Mouse (Mus musculus) kidney, adult 2 months (tissue): ENCODE results near the gene Gm10352. TPM values are rescaled to one million over a fixed set of nuclear protein-coding genes. Genes with fewer than 3 reads are reported as not detected.
"Not testable (repeated sequence)": the region's sequence is repeated elsewhere in the genome, so short reads cannot be mapped to it uniquely, and the experiment has no call there.

Source experiments
- DNase-seq: peaks from one replicate; pipeline ENCODE4 v3.0.0; 2021
- H3K27ac ChIP-seq: fragments of 200-500 bp; 2 replicates; pipeline ENCODE4 v1.5.1; 2012; ENCODE audit warnings: low read depth, low read length, control low read depth, inconsistent platforms; ENCODE audit not compliant: insufficient read depth
- H3K27me3 ChIP-seq: fragments of 200-500 bp; replicated peaks from 2 replicates; pipeline ENCODE4 v1.6.1; 2012; ENCODE audit warnings: mild to moderate bottlenecking, moderate library complexity, low read length, inconsistent platforms; ENCODE audit not compliant: control insufficient read depth, insufficient read depth
- H3K36me3 ChIP-seq: fragments of 200-500 bp; 2 replicates; pipeline ENCODE4 v1.6.1; 2012; ENCODE audit warnings: mild to moderate bottlenecking, moderate library complexity, low read length, inconsistent platforms; ENCODE audit not compliant: control insufficient read depth, insufficient read depth
- H3K4me1 ChIP-seq: fragments of 200-500 bp; 2 replicates; pipeline ENCODE4 v1.6.1; 2011; ENCODE audit warnings: low read length; ENCODE audit not compliant: control insufficient read depth, insufficient read depth
- H3K4me3 ChIP-seq: fragments of 200-500 bp; 2 replicates; pipeline ENCODE4 v1.5.1; 2011; ENCODE audit warnings: mild to moderate bottlenecking, low read depth, low read length, control low read depth; ENCODE audit not compliant: insufficient read depth
- WGBS: fragments of 180-500 bp; shearing (Covaris S2); methylation state at CpG from one replicate; pipeline ENCODE4 v1.1.7; 2018; 5-methylcytosine and 5-hydroxymethylcytosine counted together
- polyA plus RNA-seq: library from polyadenylated mRNA; depleted of rRNA; stranded (reverse); fragments of >200 nt; gene quantifications from 2 replicates; pipeline ENCODE4 v1.2.3, GENCODE M21; 2012; rRNA removed

Gene Gm10352
- not detected in 2 replicates for polyA plus RNA-seq

- not testable (repeated sequence) for H3K27ac ChIP-seq, H3K4me1 ChIP-seq, H3K27me3 ChIP-seq, DNase-seq, H3K4me3 ChIP-seq, H3K36me3 ChIP-seq
- WGBS, result no CpG with 5 or more reads among the region's 9 CpGs
These were observed at the start of gene Gm10352 for GRCm38 (mm10) chrY:2900689-2901088. Gm10352 (plus strand) TSS chrY:2900989.

DNA sequence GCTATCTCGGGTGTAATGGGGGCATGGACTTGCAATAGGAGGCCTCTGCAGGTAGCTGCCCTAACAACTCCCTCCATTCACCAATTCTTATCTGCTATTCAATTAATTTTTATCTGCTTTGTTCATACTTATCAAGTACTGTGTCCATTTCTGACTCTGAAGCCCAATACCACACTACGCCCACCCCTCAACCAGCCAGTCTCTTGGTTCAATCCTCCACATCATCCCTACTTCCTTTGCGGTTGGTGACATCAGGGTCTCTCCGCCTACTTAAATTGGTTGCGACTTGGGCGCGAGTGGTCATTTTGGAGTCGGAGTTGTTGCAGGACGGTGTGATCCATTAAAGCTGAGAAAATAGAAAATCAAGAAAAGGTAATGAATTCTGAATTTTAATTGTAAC, 31.5 kb downstream of the Gm10352 start, which contains the start of gene Gm29289:
TSS of gene Gm29289 (plus strand) at position 301 of the 400 bp plus-strand sequence.
- H3K4me3 ChIP-seq, DNase-seq, H3K4me1 ChIP-seq, H3K27me3 ChIP-seq, H3K36me3 ChIP-seq, H3K27ac ChIP-seq: not testable (repeated sequence)
- WGBS, result no CpG with 5 or more reads among the region's 9 CpGs

Other genes starting within 250 kb of the Gm10352 start
- gene Sry, start 237.3 kb upstream of the Gm10352 start, polyA plus RNA-seq, result not detected in 2 replicates
- not detected in 2 replicates for gene H2al2b, start 180.3 kb upstream of the Gm10352 start, polyA plus RNA-seq
- not detected in 2 replicates for gene Gm4064, start 104.8 kb upstream of the Gm10352 start, polyA plus RNA-seq
- not detected in 2 replicates for gene Rbmy, start 70.3 kb upstream of the Gm10352 start, polyA plus RNA-seq
- gene Gm10256, start 70.3 kb upstream of the Gm10352 start, polyA plus RNA-seq, result not detected in 2 replicates
- not detected in 2 replicates for gene Gm29289, start 31.6 kb downstream of the Gm10352 start, polyA plus RNA-seq